Mouse (Mus musculus): ENCODE measurements around the gene Vmn1r23.
"Not testable (repeated sequence)": the region's sequence is repeated elsewhere in the genome, so short reads cannot be mapped to it uniquely, and the experiment has no call there.

Vmn1r23 gene

GRCm38 (mm10) chr6:57926738-57927137 lies at the start of gene Vmn1r23:
Vmn1r23 (minus strand) TSS chr6:57926838.
- in situ Hi-C loops (cut with MboI; ENCODE audit: unreplicated experiment in 2 of 2): no loop called here

- in situ Hi-C loops (cut with MboI; ENCODE audit: unreplicated experiment in 2 of 2): not testable (repeated sequence)
Observed at GRCm38 (mm10) chr6:57961403-57961802, 34.8 kb upstream of the Vmn1r23 start, which contains the start of gene Vmn1r24. Vmn1r24 (minus strand) TSS chr6:57961503.

DNA sequence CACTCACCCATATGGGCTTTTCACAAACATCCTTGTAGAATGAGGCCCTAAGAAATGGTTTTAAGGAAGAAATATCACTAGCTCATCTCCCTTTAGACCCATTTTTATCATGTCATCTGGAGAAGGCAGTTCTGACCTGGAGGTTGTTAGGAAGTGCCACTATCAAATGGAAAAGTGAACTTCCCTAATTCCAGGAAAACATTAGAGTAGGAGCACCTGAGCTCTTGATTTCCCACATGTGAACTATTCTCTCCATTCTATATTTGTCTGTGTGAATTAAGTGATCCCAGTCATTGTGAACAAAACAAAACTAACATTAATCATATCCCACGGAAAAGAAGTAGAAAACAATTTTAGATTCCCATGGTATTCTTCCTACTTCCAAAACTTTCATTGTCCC lies 18.7 kb downstream of the Vmn1r23 start, which contains the start of gene Vmn1r22:
TSS of gene Vmn1r22 (minus strand) at position 101 of the 400 bp plus-strand sequence.
- in situ Hi-C loops (cut with MboI; ENCODE audit: unreplicated experiment in 2 of 2): no loop called here
